Mouse (Mus musculus) small intestine, adult 2 months (tissue): ENCODE data around the gene Man1c1.

Experiments used
- CTCF ChIP-seq: fragments of 200-500 bp; IDR thresholded peaks from 2 replicates; pipeline ENCODE4 v1.5.1; 2012; ENCODE audit warnings: low read depth, mild to moderate bottlenecking, control low read depth, inconsistent platforms, low read length, moderate library complexity, mixed read lengths; ENCODE audit not compliant: insufficient replicate concordance, insufficient read length; ENCODE audit errors: extremely low read depth
- POLR2A ChIP-seq: fragments of 200-500 bp; IDR thresholded peaks from 2 replicates; pipeline ENCODE4 v1.6.1; 2012; ENCODE audit warnings: low read depth, mild to moderate bottlenecking, control low read depth, inconsistent platforms, low read length, moderate library complexity

DNA sequence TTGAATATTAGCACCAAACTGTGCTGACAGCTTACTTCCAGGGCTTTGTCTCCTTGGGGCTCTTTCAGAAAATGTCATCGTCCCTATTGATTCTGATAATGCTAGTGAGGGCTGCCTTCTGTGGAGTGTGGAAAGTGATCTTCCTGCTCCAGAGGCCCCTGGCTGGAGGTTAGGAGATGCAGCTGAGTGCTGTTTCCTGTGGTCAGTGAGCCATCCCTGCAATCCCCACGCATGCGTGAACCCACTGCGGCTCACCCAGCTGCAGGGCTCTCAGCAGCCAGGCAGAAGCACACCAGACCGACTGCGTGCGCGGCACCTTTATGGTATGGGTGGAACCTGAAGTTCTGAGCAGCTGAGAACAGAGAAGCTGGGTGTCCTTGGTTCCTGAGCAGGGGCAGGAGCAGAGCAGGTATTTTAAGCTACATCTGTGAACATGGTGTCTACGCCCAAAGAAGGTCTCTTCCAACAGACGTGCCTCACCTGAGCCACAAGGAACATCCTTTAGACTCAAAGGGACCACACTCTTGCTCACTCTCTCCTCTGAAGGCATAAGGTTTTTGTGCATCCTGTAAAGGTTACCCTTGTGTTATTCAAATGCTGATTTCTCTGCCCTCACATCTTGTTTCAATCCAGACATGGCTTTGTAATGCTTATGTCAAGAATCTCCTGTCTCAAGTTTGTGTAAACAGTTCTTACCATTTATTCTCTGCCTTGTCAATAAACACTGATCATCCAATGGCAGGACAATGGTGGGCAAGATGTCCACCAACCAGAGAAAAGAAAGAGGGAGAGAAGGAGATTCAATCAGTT, 75.3 kb downstream of the Man1c1 start:
- no peak for TF ChIP-seq CTCF
- TF ChIP-seq POLR2A: no peak
